Mouse (Mus musculus) frontal cortex, postnatal 36 days (tissue): ENCODE measurements at regions not wholly inside any gene's neighbourhood (a gene's known extent, or its start where the extent isn't known, plus 50 kb on each side); places are given as distances from the start of the nearest gene placed in this dataset.

ENCODE experiments used
- DNase-seq, 2 experiments: peaks; one replicate each; pipeline ENCODE4 v3.0.0; 2022; ENCODE audit warnings: low spot score in 2 of 2

GRCm38 (mm10) chr14:61665815-61666214 lies 58.6 kb downstream of the Kcnrg start:
- no peak for DNase-seq

GRCm38 (mm10) chr14:61673184-61673583 lies 65.9 kb downstream of the Kcnrg start:
- no peak for DNase-seq

- no peak for DNase-seq
Measured at GRCm38 (mm10) chr14:61678107-61678506, 70.8 kb downstream of the Kcnrg start.

- DNase-seq, result peak; percentile 74 to 80
Measured at GRCm38 (mm10) chr14:61680818-61681707, 73.8 kb downstream of the Kcnrg start.

GRCm38 (mm10) chr14:61681708-61682701 lies 74.7 kb downstream of the Kcnrg start:
- DNase-seq, result peak; percentile 73 to 76

- DNase-seq, result peak; percentile 70 to 71
Measured at GRCm38 (mm10) chr14:61682721-61683355, 75.6 kb downstream of the Kcnrg start.

GRCm38 (mm10) chr14:61683356-61683740 lies 76.1 kb downstream of the Kcnrg start:
- DNase-seq, result no peak

- peak; percentile 19 to 27 for DNase-seq
Measured at GRCm38 (mm10) chr14:61683791-61684411, 76.6 kb downstream of the Kcnrg start.

- DNase-seq, result no peak
Measured at GRCm38 (mm10) chr14:61684473-61685230, 77.4 kb downstream of the Kcnrg start.

GRCm38 (mm10) chr14:61685231-61685800 lies 78.1 kb downstream of the Kcnrg start:
- no peak for DNase-seq

GRCm38 (mm10) chr14:61686101-61686691 lies 78.9 kb downstream of the Kcnrg start:
- no peak for DNase-seq

- DNase-seq, result no peak
Measured at GRCm38 (mm10) chr14:61686821-61687341, 79.6 kb downstream of the Kcnrg start.

GRCm38 (mm10) chr14:61687346-61688012 lies 80.2 kb downstream of the Kcnrg start:
- DNase-seq, result no peak

GRCm38 (mm10) chr14:61688013-61688520 lies 80.8 kb downstream of the Kcnrg start:
- DNase-seq, result no peak

- DNase-seq, result no peak
Measured at GRCm38 (mm10) chr14:61688666-61689065, 81.4 kb downstream of the Kcnrg start.

GRCm38 (mm10) chr14:61689281-61689680 lies 82.0 kb downstream of the Kcnrg start:
- no peak for DNase-seq

GRCm38 (mm10) chr14:61689776-61690175 lies 82.5 kb downstream of the Kcnrg start:
- no peak for DNase-seq

GRCm38 (mm10) chr14:61691785-61692372 lies 84.6 kb downstream of the Kcnrg start:
- no peak for DNase-seq
